Mouse (Mus musculus) midbrain, embryonic 14.5 days (tissue): ENCODE measurements around the gene Slc18b1. TPM values are rescaled to one million over a fixed set of nuclear protein-coding genes. Genes with fewer than 3 reads are reported as not detected.

Source experiments
- ATAC-seq: fragments of 200-750 bp; cut with Nextera tagmentation; 2 replicates; pipeline ENCODE4 v1.8.0; 2017; ENCODE audit warnings: moderate number of reproducible peaks, moderate library complexity; ENCODE audit not compliant: low FRiP score, low TSS enrichment
- DNase-seq: peaks from one replicate; pipeline ENCODE4 v3.0.0-alpha.2; 2015
- H3K27ac ChIP-seq: fragments of 300-500 bp; sonication (generic); replicated peaks from 2 replicates; pipeline ENCODE4 v1.5.1; 2014; ENCODE audit warnings: mild to moderate bottlenecking, low read depth, low read length, moderate library complexity
- H3K27me3 ChIP-seq: fragments of 300-500 bp; sonication (generic); 2 replicates; pipeline ENCODE4 v1.6.1; 2014; ENCODE audit warnings: low read length, control low read depth, mixed read lengths; ENCODE audit not compliant: control insufficient read depth, insufficient read depth
- H3K36me3 ChIP-seq: fragments of 300-500 bp; sonication (generic); 2 replicates; pipeline ENCODE4 v1.6.1; 2014; ENCODE audit warnings: low read length, control low read depth; ENCODE audit not compliant: control insufficient read depth, insufficient read depth
- H3K4me1 ChIP-seq: fragments of 300-500 bp; sonication (generic); 2 replicates; pipeline ENCODE4 v1.6.1; 2014; ENCODE audit warnings: mild to moderate bottlenecking, antibody characterized with exemption, low read length, control low read depth; ENCODE audit not compliant: control insufficient read depth, insufficient read depth
- H3K4me2 ChIP-seq: fragments of 300-500 bp; sonication (generic); 2 replicates; pipeline ENCODE4 v1.6.1; 2014; ENCODE audit warnings: mild to moderate bottlenecking, low read length, moderate library complexity
- H3K4me3 ChIP-seq: fragments of 300-500 bp; sonication (generic); replicated peaks from 2 replicates; pipeline ENCODE4 v1.5.1; 2014; ENCODE audit warnings: low read depth, low read length
- H3K9ac ChIP-seq: fragments of 300-500 bp; sonication (generic); replicated peaks from 2 replicates; pipeline ENCODE4 v1.6.1; 2014; ENCODE audit warnings: mild to moderate bottlenecking, low read length, moderate library complexity
- H3K9me3 ChIP-seq: fragments of 300-500 bp; sonication (generic); 2 replicates; pipeline ENCODE4 v1.6.1; 2016; ENCODE audit warnings: low read length, control low read depth, mixed read lengths; ENCODE audit not compliant: control insufficient read depth
- WGBS: fragments of 180-500 bp; shearing (Covaris S2); extraction: QIAGEN DNeasy Blood & Tissue Kit; methylation state at CpG from one replicate; pipeline ENCODE4 v1.1.7; 2014; 5-methylcytosine and 5-hydroxymethylcytosine counted together
- polyA plus RNA-seq: library from polyadenylated mRNA; unstranded; fragments of >200 nt; fragmentation: Nextera tagmentation; extraction: Ambion mirVana; gene quantifications from 2 replicates; pipeline ENCODE4 v1.2.1, GENCODE M21; 2014

Slc18b1 gene
- polyA plus RNA-seq, 1 experiment from 2014 or later: 21.2 TPM

DNA sequence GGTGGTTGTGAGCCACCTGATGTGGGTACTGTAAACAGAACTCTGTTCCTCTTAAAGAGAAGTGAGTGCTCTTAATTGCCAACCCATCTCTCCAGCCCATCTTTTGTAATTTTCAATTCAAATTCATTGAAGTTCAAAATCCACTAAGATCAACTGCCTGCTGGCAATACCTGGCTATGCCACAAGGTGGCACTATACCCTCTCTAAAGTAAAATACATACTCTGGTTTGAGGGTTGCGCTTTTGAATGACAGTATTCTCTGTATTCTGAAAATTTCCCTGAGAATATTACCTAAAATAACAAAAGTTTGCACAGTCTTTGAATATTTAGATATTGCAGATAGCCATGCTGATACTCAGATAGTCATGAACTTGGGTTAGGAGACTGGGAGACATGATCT, 18.4 kb downstream of the Slc18b1 start:
- H3K27ac ChIP-seq: no peak overlapping the region
- ATAC-seq (0 out of 2 replicates have a peak, but pooled peaks have one; percentile 24), DNase-seq (peak; percentile 93)
- WGBS: 62% methylated on average over 1 of the region's 1 CpGs
- H3K4me2 ChIP-seq: no peak overlapping the region
- H3K36me3 ChIP-seq: peaks cover 27% of the 10 kb centered on the region
- H3K4me1 ChIP-seq: no peaks in the 10 kb centered on the region
- H3K4me3 ChIP-seq: no peak overlapping the region
- H3K9me3 ChIP-seq: no peaks in the 10 kb centered on the region
- no peaks in the 10 kb centered on the region for H3K27me3 ChIP-seq
- H3K9ac ChIP-seq: no peak overlapping the region

- Histone ChIP-seq H3K36me3 (peaks cover 33% of the 10 kb centered on the region), H3K4me1 (no peaks in the 10 kb centered on the region), H3K27me3 (no peaks in the 10 kb centered on the region), H3K9me3 (no peaks in the 10 kb centered on the region), H3K4me2 (no peak overlapping the region), H3K4me3 (no peak overlapping the region), H3K27ac (no peak overlapping the region), H3K9ac (no peak overlapping the region)
- WGBS: 89% methylated on average over 7 of the region's 7 CpGs
- no peak for ATAC-seq
- no peak for DNase-seq
Measured at GRCm38 (mm10) chr10:23816241-23816640, 19.5 kb downstream of the Slc18b1 start.

DNA sequence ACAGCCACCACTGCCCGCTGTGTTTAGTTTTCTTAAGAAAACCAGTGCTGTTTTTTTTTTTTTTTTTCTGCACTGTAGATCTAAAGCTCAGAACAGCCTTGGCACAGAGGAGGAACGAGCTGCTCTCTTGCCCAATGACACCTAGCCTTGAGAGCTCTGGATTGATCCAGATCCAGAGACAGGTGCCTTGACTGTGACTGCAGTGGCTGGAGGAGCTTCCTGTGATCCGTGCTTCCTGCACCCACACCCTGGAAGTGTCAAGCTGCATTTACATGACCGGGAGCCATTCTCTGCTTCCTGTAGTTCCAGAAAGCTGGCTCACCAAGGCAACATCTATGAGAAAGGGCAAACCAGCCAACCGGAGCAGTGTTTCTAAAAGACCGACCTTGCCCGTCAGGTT, 29.7 kb downstream of the Slc18b1 start:
- WGBS: 88% methylated on average over 7 of the region's 7 CpGs
- no peak overlapping the region for H3K9ac ChIP-seq
- ATAC-seq: no peak

GRCm38 (mm10) chr10:23836003-23836964, 39.5 kb downstream of the Slc18b1 start:
- no peak overlapping the region for H3K4me3 ChIP-seq
- no peaks in the 10 kb centered on the region for H3K9me3 ChIP-seq
- WGBS: 87% methylated on average over 9 of the region's 9 CpGs
- H3K36me3 ChIP-seq: no peaks in the 10 kb centered on the region
- H3K4me1 ChIP-seq: no peaks in the 10 kb centered on the region
- no peak for DNase-seq
- no peak overlapping the region for H3K27ac ChIP-seq
- no peak for ATAC-seq
- H3K27me3 ChIP-seq: no peaks in the 10 kb centered on the region
- no peak overlapping the region for H3K9ac ChIP-seq
- no peak overlapping the region for H3K4me2 ChIP-seq

More for the DNA sequence above, 29.7 kb downstream of the Slc18b1 start:
- Histone ChIP-seq H3K27me3 (no peaks in the 10 kb centered on the region), H3K27ac (no peak overlapping the region), H3K4me3 (no peak overlapping the region), H3K4me1 (no peaks in the 10 kb centered on the region), H3K36me3 (peaks cover 51% of the 10 kb centered on the region), H3K9me3 (no peaks in the 10 kb centered on the region), H3K4me2 (no peak overlapping the region)
- DNase-seq: no peak

DNA sequence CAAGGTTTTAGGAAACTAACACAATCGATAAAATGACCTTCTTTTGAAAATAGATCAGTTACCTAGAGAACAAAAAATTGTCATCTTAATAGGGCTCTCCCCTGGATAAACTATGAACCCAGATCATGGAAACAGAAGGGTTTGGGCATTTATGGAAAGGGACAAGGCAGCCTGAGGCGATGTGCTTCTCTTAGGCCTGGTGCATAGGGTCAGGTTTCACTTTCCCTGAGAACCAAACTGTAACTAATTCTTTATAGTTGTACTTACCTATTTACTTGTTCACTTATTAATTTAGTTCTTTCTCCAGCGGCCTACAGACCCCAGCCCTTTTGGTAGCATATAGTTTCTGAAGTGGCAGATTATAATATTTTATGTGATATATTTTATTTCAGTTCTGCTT, 40.3 kb downstream of the Slc18b1 start:
- DNase-seq: no peak
- no peak overlapping the region for H3K9ac ChIP-seq
- no peak overlapping the region for H3K4me2 ChIP-seq
- ATAC-seq: no peak
- no peaks in the 10 kb centered on the region for H3K27me3 ChIP-seq
- WGBS: 84% methylated on average over 3 of the region's 3 CpGs
- H3K9me3 ChIP-seq: no peaks in the 10 kb centered on the region
- H3K4me3 ChIP-seq: no peak overlapping the region
- H3K27ac ChIP-seq: no peak overlapping the region
- no peaks in the 10 kb centered on the region for H3K36me3 ChIP-seq
- no peaks in the 10 kb centered on the region for H3K4me1 ChIP-seq

DNA sequence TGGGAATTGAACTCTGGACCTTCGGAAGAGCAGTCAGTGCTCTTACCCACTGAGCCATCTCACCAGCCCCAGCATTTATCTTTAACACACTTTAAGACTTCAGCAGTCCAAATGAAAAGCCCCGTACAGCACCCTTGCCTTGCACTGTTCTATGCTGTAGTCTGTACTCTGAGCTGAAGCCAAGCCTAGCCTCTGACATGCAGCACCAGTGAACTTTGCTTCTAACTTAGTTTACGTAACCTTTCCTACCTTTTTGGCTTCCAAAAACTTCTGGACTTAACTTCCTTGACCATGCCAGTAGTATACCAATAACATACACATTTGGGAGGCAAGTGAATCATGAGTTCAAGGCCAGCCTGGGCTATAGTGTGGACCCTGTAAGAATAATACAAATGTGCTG, 42.1 kb downstream of the Slc18b1 start:
- no peaks in the 10 kb centered on the region for H3K9me3 ChIP-seq
- H3K4me2 ChIP-seq: no peak overlapping the region
- 90% methylated on average over 3 of the region's 3 CpGs for WGBS
- no peaks in the 10 kb centered on the region for H3K36me3 ChIP-seq
- H3K9ac ChIP-seq: no peak overlapping the region
- ATAC-seq (no peak), DNase-seq (no peak)
- no peak overlapping the region for H3K4me3 ChIP-seq
- no peak overlapping the region for H3K27ac ChIP-seq
- no peaks in the 10 kb centered on the region for H3K4me1 ChIP-seq
- no peaks in the 10 kb centered on the region for H3K27me3 ChIP-seq

DNA sequence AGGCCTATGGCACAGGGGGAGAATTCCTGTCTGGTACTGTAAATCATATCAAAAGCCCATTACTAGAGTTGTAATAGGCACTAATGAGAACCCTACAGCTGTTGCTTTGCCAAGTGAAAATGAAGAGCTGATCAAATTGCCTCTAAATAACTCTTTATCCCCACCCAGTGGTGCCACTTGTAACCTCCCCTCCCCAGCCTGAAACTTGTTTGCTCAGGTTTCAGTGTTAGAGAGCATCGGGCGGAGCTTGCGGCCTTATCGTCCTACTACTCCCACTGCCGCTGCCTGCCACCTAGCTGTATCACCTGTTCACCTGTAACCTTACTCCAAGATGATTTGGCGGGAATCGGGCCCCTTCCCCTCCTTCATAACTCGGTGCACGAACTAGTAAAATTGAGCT, 42.6 kb downstream of the Slc18b1 start:
- H3K9me3 ChIP-seq: no peaks in the 10 kb centered on the region
- no peaks in the 10 kb centered on the region for H3K4me1 ChIP-seq
- no peak overlapping the region for H3K4me3 ChIP-seq
- H3K4me2 ChIP-seq: no peak overlapping the region
- no peak for DNase-seq
- H3K9ac ChIP-seq: no peak overlapping the region
- ATAC-seq: no peak
- no peaks in the 10 kb centered on the region for H3K27me3 ChIP-seq
- no peaks in the 10 kb centered on the region for H3K36me3 ChIP-seq
- no peak overlapping the region for H3K27ac ChIP-seq
- WGBS: 59% methylated on average over 9 of the region's 9 CpGs

GRCm38 (mm10) chr10:23840496-23840895, 43.7 kb downstream of the Slc18b1 start:
- Histone ChIP-seq H3K27me3 (no peaks in the 10 kb centered on the region), H3K4me1 (no peaks in the 10 kb centered on the region), H3K9me3 (no peaks in the 10 kb centered on the region), H3K4me3 (no peak overlapping the region), H3K36me3 (no peaks in the 10 kb centered on the region), H3K27ac (no peak overlapping the region), H3K9ac (no peak overlapping the region), H3K4me2 (no peak overlapping the region)
- ATAC-seq: no peak
- WGBS: 81% methylated on average over 4 of the region's 4 CpGs
- no peak for DNase-seq
